Mouse (Mus musculus): ENCODE results near the gene Rftn2.
"Not testable (repeated sequence)": the region's sequence is repeated elsewhere in the genome, so short reads cannot be mapped to it uniquely, and the experiment has no call there.

Rftn2 gene

GRCm38 (mm10) chr1:55171361-55172325 lies 54.9 kb downstream of the Rftn2 start:
- DNase-seq (ENCODE audit: low spot score), result no peak

- DNase-seq (ENCODE audit: low spot score), result no peak
Observed at GRCm38 (mm10) chr1:55168591-55168990, 58.0 kb downstream of the Rftn2 start.

GRCm38 (mm10) chr1:55167560-55167959 lies 59.0 kb downstream of the Rftn2 start:
- DNase-seq (ENCODE audit: low spot score), result no peak

GRCm38 (mm10) chr1:55164005-55164404 lies 62.6 kb downstream of the Rftn2 start:
- DNase-seq (ENCODE audit: low spot score), result no peak

- DNase-seq (ENCODE audit: low spot score), result no peak
Observed at GRCm38 (mm10) chr1:55162781-55163180, 63.8 kb downstream of the Rftn2 start.

GRCm38 (mm10) chr1:55161895-55162294 lies 64.7 kb downstream of the Rftn2 start:
- no peak for DNase-seq (ENCODE audit: low spot score)

- no peak for DNase-seq (ENCODE audit: low spot score)
Observed at GRCm38 (mm10) chr1:55160831-55161638, 65.5 kb downstream of the Rftn2 start.

DNA sequence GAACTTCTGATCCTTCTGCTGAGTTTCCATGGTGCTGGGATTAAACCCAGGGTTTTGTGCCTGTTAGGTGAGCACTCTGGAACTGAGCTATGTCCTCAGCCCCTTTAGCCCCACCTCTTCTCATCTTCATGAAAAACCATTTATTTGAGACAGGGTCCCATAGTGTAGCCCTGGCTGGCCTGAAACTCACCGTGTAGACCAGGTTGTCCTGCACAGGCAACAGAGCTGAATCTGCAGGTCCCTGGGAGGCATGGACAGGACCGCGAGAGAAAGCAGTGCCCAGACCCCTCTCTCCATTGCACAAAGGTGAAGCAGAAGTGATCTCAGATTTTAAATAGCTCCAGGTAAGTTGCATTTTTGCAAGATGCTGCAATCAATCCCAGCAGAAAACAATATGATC lies 66.4 kb downstream of the Rftn2 start:
- no peak for DNase-seq (ENCODE audit: low spot score)

GRCm38 (mm10) chr1:55158821-55159220 lies 67.8 kb downstream of the Rftn2 start:
- DNase-seq (ENCODE audit: low spot score), result no peak

DNA sequence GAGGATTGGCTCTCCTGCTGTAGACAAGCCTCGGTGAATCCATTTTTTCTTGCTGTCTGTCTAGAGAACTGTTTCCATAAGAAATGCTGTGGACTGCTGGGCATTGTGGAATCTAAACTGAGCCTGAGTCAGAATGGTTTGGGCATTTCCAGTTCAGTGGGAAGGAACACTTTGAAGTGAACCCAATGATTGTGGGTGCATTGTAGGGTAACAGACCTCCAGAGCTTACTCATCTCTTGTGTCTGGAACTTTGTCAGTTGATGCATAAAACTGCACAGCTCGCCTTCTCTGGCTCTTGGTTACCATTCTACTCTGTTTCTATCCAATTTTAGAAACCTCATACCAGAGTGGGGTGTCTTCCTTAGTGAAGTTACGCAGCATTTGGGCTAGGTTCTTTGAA lies 68.4 kb downstream of the Rftn2 start:
- no peak for DNase-seq (ENCODE audit: low spot score)

GRCm38 (mm10) chr1:55157329-55157728 lies 69.3 kb downstream of the Rftn2 start:
- DNase-seq (ENCODE audit: low spot score), result no peak

DNA sequence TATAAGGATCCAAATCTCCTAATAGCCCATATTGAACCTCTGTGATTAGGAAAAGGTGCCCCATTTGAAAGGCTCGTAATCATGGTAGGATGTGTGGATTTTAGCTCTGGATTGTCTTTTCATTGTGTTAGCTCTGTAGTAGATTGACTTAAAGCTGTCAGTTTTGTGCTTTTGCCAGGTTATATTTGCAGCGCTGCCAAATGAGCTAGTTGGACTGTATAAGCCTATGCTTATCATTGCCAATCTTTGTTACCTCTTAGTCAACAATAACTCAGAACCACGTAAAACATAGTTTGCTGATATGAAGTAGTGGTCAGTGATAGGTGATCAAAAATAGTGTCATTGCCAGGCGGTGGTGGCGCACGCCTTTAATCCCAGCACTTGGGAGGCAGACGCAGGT lies 81.0 kb downstream of the Rftn2 start:
- DNase-seq (ENCODE audit: low spot score), result no peak

- no peak for DNase-seq (ENCODE audit: low spot score)
Observed at GRCm38 (mm10) chr1:55144338-55144737, 82.2 kb downstream of the Rftn2 start.

- no peak for DNase-seq (ENCODE audit: low spot score)
Observed at GRCm38 (mm10) chr1:55135846-55136245, 90.7 kb downstream of the Rftn2 start.

- DNase-seq (ENCODE audit: low spot score), result no peak
Observed at GRCm38 (mm10) chr1:55134301-55134700, 92.3 kb downstream of the Rftn2 start.

- DNase-seq (ENCODE audit: low spot score), result no peak
Observed at GRCm38 (mm10) chr1:55133173-55133572, 93.4 kb downstream of the Rftn2 start.

- DNase-seq (ENCODE audit: low spot score), result no peak
Observed at GRCm38 (mm10) chr1:55132308-55132707, 94.3 kb downstream of the Rftn2 start.

- DNase-seq (ENCODE audit: low spot score), result peak; percentile 55
Observed at GRCm38 (mm10) chr1:55131424-55132014, 95.1 kb downstream of the Rftn2 start.

- peak; percentile 95 for DNase-seq (ENCODE audit: low spot score)
Observed at GRCm38 (mm10) chr1:55130943-55131401, 95.6 kb downstream of the Rftn2 start, which contains the start of gene Mob4. Gene Mob4 (plus strand): TSS chr1:55131231.

DNA sequence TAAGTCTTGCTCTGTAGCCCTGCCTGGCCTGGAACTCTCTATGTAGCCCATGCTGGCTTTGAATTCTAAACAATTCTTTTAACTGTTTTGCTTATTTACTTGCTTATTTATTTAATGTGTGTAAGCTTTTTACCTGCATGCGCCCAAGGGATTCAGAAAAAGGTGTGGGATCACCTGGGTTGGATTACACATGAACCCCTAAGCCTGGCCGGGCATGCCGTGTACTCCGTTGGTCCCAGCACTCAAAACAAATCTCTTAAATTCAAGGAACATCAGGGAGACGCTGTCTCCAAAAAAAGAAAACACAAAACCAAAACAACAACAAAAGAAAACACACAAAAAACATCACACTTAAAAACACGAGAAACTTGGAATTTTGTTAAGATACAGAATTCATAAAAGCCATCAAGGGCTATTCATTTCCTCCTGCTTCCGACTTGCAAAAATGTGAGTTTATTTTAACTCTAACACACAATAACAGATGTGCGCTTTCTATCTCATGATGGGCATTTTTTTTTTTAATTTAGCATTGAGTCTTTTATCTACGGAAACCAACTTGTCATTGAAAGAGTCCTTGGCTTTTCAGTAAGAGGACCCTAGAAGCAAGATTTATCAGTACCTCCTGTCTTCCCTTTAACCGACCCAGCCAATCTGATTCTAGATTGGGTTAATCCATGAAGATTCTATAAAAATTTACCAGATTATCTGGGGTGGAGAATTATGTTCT lies 96.2 kb downstream of the Rftn2 start:
- DNase-seq (ENCODE audit: low spot score), result no peak

DNA sequence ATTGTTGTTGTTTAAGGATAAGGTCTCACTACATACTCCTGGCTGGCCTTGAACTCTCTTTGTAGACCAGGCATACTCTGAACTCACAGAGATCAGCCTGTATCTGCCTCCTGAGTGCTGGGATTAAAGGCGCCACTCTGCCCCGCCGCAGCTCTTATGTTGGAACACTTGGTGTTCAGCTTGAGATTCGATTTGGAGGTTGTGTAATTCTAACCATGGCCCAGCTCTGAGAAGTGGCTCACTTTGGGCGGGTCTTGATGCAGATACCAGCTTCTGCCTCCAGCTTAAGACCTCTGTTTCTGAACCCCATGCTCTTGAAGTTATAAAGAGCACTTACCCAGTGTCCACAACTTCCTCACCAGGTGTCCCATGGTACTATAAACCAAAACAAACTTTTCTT lies 96.9 kb downstream of the Rftn2 start:
- no peak for DNase-seq (ENCODE audit: low spot score)

GRCm38 (mm10) chr1:55124136-55124535 lies 102.4 kb downstream of the Rftn2 start:
- not testable (repeated sequence) for DNase-seq (ENCODE audit: low spot score)
